Mouse (Mus musculus) lung, embryonic 16.5 days (tissue): ENCODE data around the gene Glyctk. TPM values are rescaled to one million over a fixed set of nuclear protein-coding genes. Genes with fewer than 3 reads are reported as not detected.
A peak's percentile ranks its signal among the peaks of the same experiment; 100 is the strongest.

Source experiments
- ATAC-seq: fragments of 200-750 bp; cut with Nextera tagmentation; 2 replicates; pipeline ENCODE4 v1.8.0; 2017; ENCODE audit warnings: low read depth, mild to moderate bottlenecking, moderate library complexity
- H3K27ac ChIP-seq: fragments of 300-500 bp; sonication (generic); 2 replicates; pipeline ENCODE4 v1.5.1; 2014; ENCODE audit warnings: mild to moderate bottlenecking, control low read depth, low read length
- H3K27me3 ChIP-seq: fragments of 300-500 bp; sonication (generic); 2 replicates; pipeline ENCODE4 v1.6.1; 2014; ENCODE audit warnings: low read depth, low read length, mixed read lengths; ENCODE audit not compliant: control insufficient read depth, insufficient read depth
- H3K36me3 ChIP-seq: fragments of 300-500 bp; sonication (generic); 2 replicates; pipeline ENCODE4 v1.6.1; 2014; ENCODE audit warnings: low read length; ENCODE audit not compliant: control insufficient read depth, insufficient read depth
- H3K4me1 ChIP-seq: fragments of 300-500 bp; sonication (generic); replicated peaks from 2 replicates; pipeline ENCODE4 v1.6.1; 2014; ENCODE audit warnings: low read length, mixed read lengths; ENCODE audit not compliant: control insufficient read depth, insufficient read depth
- H3K4me2 ChIP-seq: fragments of 300-500 bp; sonication (generic); 2 replicates; pipeline ENCODE4 v1.6.1; 2014; ENCODE audit warnings: low read depth, low read length, control low read depth
- H3K4me3 ChIP-seq: fragments of 300-500 bp; sonication (generic); 2 replicates; pipeline ENCODE4 v1.5.1; 2014; ENCODE audit warnings: mild to moderate bottlenecking, low read length, control low read depth
- H3K9ac ChIP-seq: fragments of 300-500 bp; sonication (generic); 2 replicates; pipeline ENCODE4 v1.6.1; 2014; ENCODE audit warnings: low read length, control low read depth
- H3K9me3 ChIP-seq: fragments of 300-500 bp; sonication (generic); 2 replicates; pipeline ENCODE4 v1.6.1; 2016; ENCODE audit warnings: low read length; ENCODE audit not compliant: control insufficient read depth
- WGBS: fragments of 180-500 bp; shearing (Covaris S2); extraction: QIAGEN DNeasy Blood & Tissue Kit; methylation state at CpG from one replicate; pipeline ENCODE4 v1.1.7; 2014; 5-methylcytosine and 5-hydroxymethylcytosine counted together
- microRNA counts: library from miRNA; unstranded; fragments of <30 nt; microRNA quantifications from one replicate; lab custom pipeline; 2016
- microRNA-seq: library from miRNA; unstranded; fragments of <30 nt; microRNA quantifications from one replicate; pipeline ENCODE4, GENCODE M21; 2016
- polyA plus RNA-seq: library from polyadenylated mRNA; unstranded; fragments of >200 nt; fragmentation: Nextera tagmentation; extraction: Ambion mirVana; gene quantifications from 2 replicates; pipeline ENCODE4 v1.2.1, GENCODE M21; 2015

Glyctk gene
- polyA plus RNA-seq, 1 experiment from 2014 or later, result 1.4 TPM

GRCm38 (mm10) chr9:106112770-106113423, 45.0 kb downstream of the Glyctk start:
- Histone ChIP-seq H3K9me3 (no peaks in the 10 kb centered on the region; the same call in 1 of the 2 replicates), H3K27ac (no peak overlapping the region), H3K4me2 (no peak overlapping the region), H3K9ac (no peak overlapping the region), H3K4me3 (no peak overlapping the region), H3K4me1 (no peaks in the 10 kb centered on the region), H3K27me3 (no peaks in the 10 kb centered on the region), H3K36me3 (no peaks in the 10 kb centered on the region)
- ATAC-seq, result no peak
- WGBS, result 28% methylated on average over 10 of the region's 10 CpGs

DNA sequence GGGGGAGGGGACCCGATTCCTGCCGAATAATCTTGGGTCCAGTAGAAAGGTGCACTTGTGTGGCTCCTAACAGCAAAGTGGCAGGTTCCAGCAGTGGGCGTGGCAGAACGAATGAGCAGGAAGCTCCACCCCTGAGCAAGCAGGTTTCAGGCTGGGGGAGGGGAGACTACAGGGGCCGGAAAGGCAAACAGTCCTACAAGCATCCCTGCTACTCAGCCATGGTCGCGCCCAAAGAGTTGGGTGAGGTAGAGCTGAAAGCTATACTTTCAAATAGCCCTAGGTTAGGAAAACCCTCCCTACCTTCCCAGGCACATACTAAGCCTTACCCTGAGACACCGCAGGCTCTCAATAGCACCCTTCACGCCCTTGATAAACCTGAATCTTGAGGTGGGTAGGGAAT, 51.7 kb downstream of the Glyctk start:
- Histone ChIP-seq H3K27ac (no peak overlapping the region), H3K9me3 (no peaks in the 10 kb centered on the region; the same call in 1 of the 2 replicates), H3K4me3 (no peak overlapping the region), H3K4me2 (no peak overlapping the region), H3K9ac (no peak overlapping the region), H3K4me1 (no peaks in the 10 kb centered on the region), H3K36me3 (no peaks in the 10 kb centered on the region), H3K27me3 (no peaks in the 10 kb centered on the region)
- WGBS, result 61% methylated on average over 9 of the region's 9 CpGs
- ATAC-seq, result no peak

GRCm38 (mm10) chr9:106104401-106104800, 53.5 kb downstream of the Glyctk start:
- no peaks in the 10 kb centered on the region for H3K36me3 ChIP-seq
- H3K27ac ChIP-seq, result no peak overlapping the region
- H3K4me3 ChIP-seq, result no peak overlapping the region
- H3K4me1 ChIP-seq, result no peaks in the 10 kb centered on the region
- no peak for ATAC-seq
- no peak overlapping the region for H3K9ac ChIP-seq
- no peaks in the 10 kb centered on the region for H3K9me3 ChIP-seq
- 76% methylated on average over 7 of the region's 7 CpGs for WGBS
- no peak overlapping the region for H3K4me2 ChIP-seq
- no peaks in the 10 kb centered on the region for H3K27me3 ChIP-seq

MicroRNAs encoded within 50 kb of the gene (microRNA counts, 519-probe panel; counts per million panel counts)
- microRNA mmu-let-7g (lab: Ali Mortazavi, UCI), result 5,406 counts per million, percentile 99 among the panel's probes with 10 or more counts

Small RNA genes lying within 50 kb of the gene (microRNA-seq; reads per million reads assigned to microRNA genes)
- 0.79 reads per million for gene Mir135a-1
- gene Mirlet7g, result 81,056 reads per million, percentile 100 among the genes with 10 or more reads in this experiment

Other genes starting within 250 kb of the Glyctk start
- gene Col6a5, start 197.5 kb downstream of the Glyctk start, polyA plus RNA-seq, result 0.49 and 0.63 TPM in 2 replicates
- 2.0 and 2.4 TPM in 2 replicates for gene Col6a4, start 61.4 kb downstream of the Glyctk start, polyA plus RNA-seq
- 16.3 and 17.5 TPM in 2 replicates for gene Wdr82, start 12.8 kb upstream of the Glyctk start, polyA plus RNA-seq
- 53.1 and 56.7 TPM in 2 replicates for gene Ppm1m, start 41.6 kb upstream of the Glyctk start, polyA plus RNA-seq
- 69.8 and 69.9 TPM in 2 replicates for gene Twf2, start 45.0 kb upstream of the Glyctk start, polyA plus RNA-seq
- 0.11 TPM in 1 of 2 replicates, not detected in the other for gene Tlr9, start 64.5 kb upstream of the Glyctk start, polyA plus RNA-seq
- gene Alas1, start 90.5 kb upstream of the Glyctk start, polyA plus RNA-seq, result 139 and 145 TPM in 2 replicates
- gene Poc1a, start 122.9 kb upstream of the Glyctk start, polyA plus RNA-seq, result 32.3 and 32.4 TPM in 2 replicates
- gene Dusp7, start 210.5 kb upstream of the Glyctk start, polyA plus RNA-seq, result 12.9 and 13.7 TPM in 2 replicates